Mouse (Mus musculus) lung, postnatal 14 days (tissue): Measurements from ENCODE around the gene Lamc1.

ENCODE experiments used
- DNase-seq: peaks from one replicate; pipeline ENCODE4 v3.0.0; 2021

Lamc1 gene

DNA sequence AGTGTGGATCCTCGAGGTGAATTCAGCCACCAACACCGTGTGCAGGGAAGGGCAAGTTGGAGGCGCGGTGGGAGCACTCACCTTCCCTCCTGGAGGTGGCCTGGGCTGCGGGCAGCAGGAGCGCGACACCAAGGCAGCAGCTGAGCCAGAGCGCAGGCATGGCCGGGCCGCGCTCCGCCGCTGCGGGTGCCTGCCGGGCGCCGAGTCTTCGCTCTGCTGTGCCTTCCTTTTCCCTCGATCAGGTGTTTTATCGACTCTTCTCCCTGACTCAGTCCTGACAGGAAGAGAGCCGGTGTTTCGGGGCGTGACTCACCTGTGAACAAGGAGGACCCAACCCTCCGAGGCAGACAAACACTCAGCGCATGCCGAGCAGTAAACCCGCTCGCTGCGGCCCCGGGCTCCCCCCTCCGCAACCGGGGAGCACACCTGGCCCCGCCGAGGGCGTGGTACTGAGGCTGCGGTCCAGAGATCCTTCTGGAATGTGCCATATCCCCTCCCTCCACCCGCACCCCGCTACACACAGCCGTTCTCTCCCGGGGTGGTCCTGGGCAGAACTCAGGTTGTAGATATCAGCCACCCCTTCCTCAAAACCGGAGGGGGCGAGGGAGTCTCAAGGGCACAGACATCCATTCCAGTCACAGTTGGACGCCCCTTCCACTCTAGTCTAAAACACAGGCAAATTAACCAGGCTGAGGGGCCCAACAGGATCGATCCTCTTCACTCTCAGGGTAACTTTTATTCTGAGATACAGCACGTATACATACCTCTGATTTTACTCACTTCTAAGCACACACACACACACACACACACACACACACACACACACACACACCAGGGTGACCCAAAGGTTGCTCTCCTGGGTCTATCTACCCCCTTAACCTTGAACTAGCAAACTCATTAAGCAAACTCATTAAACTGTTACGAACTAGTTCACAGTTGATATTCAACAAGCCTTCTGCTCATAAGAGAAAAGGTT is 146.5 kb downstream of the Lamc1 start, which contains the start of gene Lamc2:
Gene Lamc2 (minus strand): TSS at position 620 of the 976 bp plus-strand sequence.
- DNase-seq = peak; percentile 51

DNA sequence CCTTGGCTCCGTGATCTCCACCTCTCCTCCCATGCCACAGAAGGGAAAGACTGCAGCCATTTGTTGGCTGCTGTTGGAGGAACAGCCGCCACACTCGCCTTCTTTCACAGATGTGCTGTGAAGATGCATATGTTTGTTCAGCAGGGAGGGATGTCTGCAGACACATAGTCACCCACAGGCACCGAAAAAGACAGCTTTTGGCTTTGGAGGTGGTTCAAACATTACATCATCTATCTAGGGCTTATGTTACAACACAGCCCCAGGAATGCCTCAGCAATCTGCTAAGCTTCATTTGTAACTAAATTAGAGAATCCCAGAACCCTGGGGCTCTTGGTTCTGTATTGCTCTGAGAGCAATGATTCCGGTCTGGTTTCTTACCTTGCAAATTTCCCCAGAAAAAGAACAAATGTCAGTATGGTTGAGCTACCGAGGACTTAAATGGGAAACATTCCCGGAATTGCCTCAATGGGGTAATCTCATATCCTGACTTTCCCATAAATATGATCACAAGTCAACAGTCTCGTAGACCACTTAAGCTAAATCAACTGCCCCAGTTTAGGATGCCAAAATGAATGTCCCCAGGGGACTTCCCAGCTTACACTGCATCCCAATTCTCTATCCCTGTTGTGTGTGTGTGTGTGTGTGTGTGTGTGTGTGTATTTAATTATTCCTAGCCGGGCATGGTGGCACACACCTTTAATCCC is 151.8 kb downstream of the Lamc1 start:
- DNase-seq = no peak

DNA sequence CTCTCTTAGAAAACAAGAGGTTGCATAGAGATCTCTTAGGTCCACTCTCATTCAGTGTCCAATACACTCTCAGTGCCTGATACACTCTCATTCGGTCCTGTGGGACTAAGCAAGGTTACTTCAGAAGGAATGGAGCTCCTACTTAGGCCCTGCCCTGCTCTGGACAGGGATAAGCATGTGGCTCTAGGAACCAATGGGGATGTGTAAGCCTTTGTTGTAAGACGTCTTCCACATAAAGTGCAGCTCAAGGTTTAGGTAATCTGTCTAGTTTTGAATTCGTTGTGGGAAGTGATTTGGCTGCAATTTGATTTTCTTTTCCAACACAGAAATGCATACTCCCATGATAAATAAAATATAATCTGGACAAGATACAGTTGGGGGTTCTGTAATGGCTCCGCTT is 152.4 kb downstream of the Lamc1 start:
- DNase-seq = no peak

DNA sequence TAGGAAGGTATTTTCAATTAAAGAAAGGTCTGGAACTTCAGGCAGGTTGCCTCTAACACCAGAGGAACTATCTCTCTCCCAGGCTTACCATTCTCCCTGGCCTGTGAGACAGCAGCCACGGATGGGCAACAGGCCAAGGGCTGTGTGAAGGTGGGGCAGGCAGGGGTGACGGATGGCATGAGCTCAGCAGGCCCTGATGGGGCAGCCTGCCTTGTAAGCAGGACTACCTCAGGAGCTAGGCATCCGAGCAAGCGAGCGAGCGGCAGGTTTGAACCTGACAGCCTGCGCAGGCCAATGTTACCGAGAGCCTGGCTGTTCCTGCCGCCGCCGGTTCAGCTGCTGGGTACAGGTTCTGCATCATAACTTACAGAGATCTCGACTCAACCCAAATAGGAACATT is 157.8 kb downstream of the Lamc1 start:
- peak; percentile 73 for DNase-seq

DNA sequence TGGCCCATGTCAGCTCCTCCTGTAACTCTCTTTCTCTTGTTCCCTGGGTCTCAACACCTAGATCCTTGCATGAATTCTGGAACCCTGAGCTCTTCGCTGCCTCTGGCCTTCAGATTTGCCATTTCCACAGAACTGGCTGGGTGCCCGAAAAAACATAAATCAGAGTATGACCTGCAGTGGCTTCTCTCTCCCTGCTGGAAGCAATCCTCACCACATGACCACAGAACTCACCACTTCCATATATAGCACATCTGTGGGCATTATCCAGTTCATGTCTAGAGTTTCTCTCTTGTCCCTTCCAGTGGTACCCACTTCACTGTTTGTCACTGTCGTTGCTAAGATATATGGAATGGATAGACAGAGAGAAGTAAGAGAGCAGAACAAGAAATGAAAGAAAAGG is 159.3 kb downstream of the Lamc1 start:
- DNase-seq = peak; percentile 23

DNA sequence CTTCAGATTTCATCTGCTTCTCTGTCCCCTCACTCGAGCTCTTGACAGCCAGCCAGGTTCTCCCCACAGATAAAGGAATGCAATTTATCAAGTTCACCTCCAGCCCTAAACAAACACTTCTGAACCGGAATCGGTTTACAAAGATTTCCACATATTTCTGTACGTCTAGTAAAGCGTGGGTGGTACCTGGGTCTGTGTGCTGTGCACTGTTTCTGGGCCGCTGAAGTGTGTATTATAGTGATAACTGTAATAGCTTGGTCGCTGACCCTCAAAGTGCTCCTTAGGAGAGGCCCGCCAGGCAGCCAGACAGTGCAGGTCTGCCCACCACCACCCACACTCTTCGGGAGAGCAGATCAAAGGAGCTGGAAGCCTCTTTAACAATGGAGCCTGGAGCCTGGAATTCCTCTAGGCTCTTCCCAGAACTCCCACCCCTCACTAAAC is 160.3 kb downstream of the Lamc1 start:
- peak; percentile 49 for DNase-seq

DNA sequence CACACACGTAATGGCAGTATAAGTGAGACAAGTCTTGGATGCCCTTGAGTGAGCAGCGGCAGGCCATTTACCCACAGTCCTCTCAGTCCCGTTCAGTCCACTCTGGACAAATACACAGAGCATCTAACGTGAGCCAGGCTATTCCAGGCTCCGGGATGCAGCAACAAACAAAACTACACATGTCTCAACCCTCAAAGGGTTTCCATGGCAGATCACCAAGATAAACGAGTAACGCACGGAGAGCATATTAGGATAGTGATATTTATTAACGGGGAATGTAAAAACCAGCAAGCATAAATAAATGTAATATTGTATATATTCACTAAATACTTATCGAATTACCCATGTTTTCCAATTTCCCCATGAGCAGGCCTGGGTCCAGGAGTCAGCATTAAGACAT is 161.6 kb downstream of the Lamc1 start:
- no peak for DNase-seq
